Mouse (Mus musculus): ENCODE results near the gene Tecpr1. TPM values are rescaled to one million over a fixed set of nuclear protein-coding genes. Genes with fewer than 3 reads are reported as not detected.

Tecpr1 gene
- polyA plus RNA-seq, 1 experiment from 2014 or later: 48.2 TPM

GRCm38 (mm10) chr5:144182542-144183247 is 40.7 kb downstream of the Tecpr1 start:
- H3K9me3 ChIP-seq (replicated peaks; ENCODE audit: control insufficient read depth, low read length, poor library complexity, severe bottlenecking): no peaks in the 10 kb centered on the region
- 88% methylated on average over 20 of the region's 20 CpGs for WGBS
- H3K4me3 ChIP-seq (ENCODE audit: low read depth, low read length): no peak overlapping the region
- H3K4me2 ChIP-seq (ENCODE audit: low read length): no peak overlapping the region
- peaks cover 13% of the 10 kb centered on the region for H3K36me3 ChIP-seq (ENCODE audit: control insufficient read depth, insufficient read depth, low read length)
- ATAC-seq: no peak
- no peaks in the 10 kb centered on the region for H3K27me3 ChIP-seq (ENCODE audit: control insufficient read depth, insufficient read depth, low read depth, low read length)
- no peak overlapping the region for H3K27ac ChIP-seq (ENCODE audit: low read length)
- H3K9ac ChIP-seq (ENCODE audit: low read depth, low read length): no peak overlapping the region
- H3K4me1 ChIP-seq (ENCODE audit: control insufficient read depth, insufficient read depth, low read length): no peaks in the 10 kb centered on the region

GRCm38 (mm10) chr5:144181249-144181648 is 42.2 kb downstream of the Tecpr1 start:
- no peak for ATAC-seq
- WGBS: 95% methylated on average over 7 of the region's 7 CpGs
- H3K9ac ChIP-seq (ENCODE audit: low read depth, low read length): no peak overlapping the region
- H3K4me3 ChIP-seq (ENCODE audit: low read depth, low read length): no peak overlapping the region
- no peak overlapping the region for H3K4me2 ChIP-seq (ENCODE audit: low read length)
- no peaks in the 10 kb centered on the region for H3K4me1 ChIP-seq (ENCODE audit: control insufficient read depth, insufficient read depth, low read length)
- H3K27ac ChIP-seq (ENCODE audit: low read length): no peak overlapping the region
- H3K27me3 ChIP-seq (ENCODE audit: control insufficient read depth, insufficient read depth, low read depth, low read length): no peaks in the 10 kb centered on the region
- no peaks in the 10 kb centered on the region for H3K9me3 ChIP-seq (replicated peaks; ENCODE audit: control insufficient read depth, low read length, poor library complexity, severe bottlenecking)
- H3K36me3 ChIP-seq (ENCODE audit: control insufficient read depth, insufficient read depth, low read length): peaks cover 16% of the 10 kb centered on the region

DNA sequence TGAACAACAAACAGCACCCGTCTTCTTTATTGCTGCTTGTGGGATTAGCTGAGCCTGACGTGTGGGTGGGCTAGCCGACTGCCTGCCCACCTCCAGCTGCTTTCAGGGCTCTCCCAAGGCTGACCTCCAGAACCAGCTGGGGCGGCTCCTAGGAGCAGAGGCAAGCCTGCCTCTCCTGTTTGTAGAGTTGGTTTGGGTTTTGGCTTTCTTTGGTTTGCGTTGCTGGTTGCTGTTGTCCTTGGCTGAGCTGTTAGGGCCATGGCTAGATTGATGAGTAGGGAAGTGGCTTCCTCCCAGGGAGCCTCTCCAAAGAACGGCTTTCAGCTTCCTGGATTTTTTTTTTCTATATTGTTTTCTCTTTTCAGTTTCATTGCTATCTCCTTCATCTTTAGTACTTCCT is 45.2 kb downstream of the Tecpr1 start:
- Histone ChIP-seq H3K27me3 (ENCODE audit: control insufficient read depth, insufficient read depth, low read depth, low read length) (no peaks in the 10 kb centered on the region), H3K9me3 (replicated peaks; ENCODE audit: control insufficient read depth, low read length, poor library complexity, severe bottlenecking) (no peaks in the 10 kb centered on the region), H3K4me2 (ENCODE audit: low read length) (no peak overlapping the region), H3K9ac (ENCODE audit: low read depth, low read length) (no peak overlapping the region), H3K36me3 (ENCODE audit: control insufficient read depth, insufficient read depth, low read length) (peaks cover 28% of the 10 kb centered on the region), H3K4me3 (ENCODE audit: low read depth, low read length) (no peak overlapping the region), H3K4me1 (ENCODE audit: control insufficient read depth, insufficient read depth, low read length) (no peaks in the 10 kb centered on the region), H3K27ac (ENCODE audit: low read length) (no peak overlapping the region)
- WGBS: 57% methylated on average over 6 of the region's 6 CpGs
- ATAC-seq: no peak

GRCm38 (mm10) chr5:144173648-144174047 is 49.8 kb downstream of the Tecpr1 start:
- peaks cover 36% of the 10 kb centered on the region for H3K36me3 ChIP-seq (ENCODE audit: control insufficient read depth, insufficient read depth, low read length)
- WGBS: 94% methylated on average over 17 of the region's 18 CpGs
- H3K9ac ChIP-seq (ENCODE audit: low read depth, low read length): no peak overlapping the region
- no peaks in the 10 kb centered on the region for H3K4me1 ChIP-seq (ENCODE audit: control insufficient read depth, insufficient read depth, low read length)
- no peak overlapping the region for H3K27ac ChIP-seq (ENCODE audit: low read length)
- ATAC-seq: no peak
- no peaks in the 10 kb centered on the region for H3K9me3 ChIP-seq (replicated peaks; ENCODE audit: control insufficient read depth, low read length, poor library complexity, severe bottlenecking)
- H3K4me2 ChIP-seq (ENCODE audit: low read length): no peak overlapping the region
- H3K4me3 ChIP-seq (ENCODE audit: low read depth, low read length): no peak overlapping the region
- H3K27me3 ChIP-seq (ENCODE audit: control insufficient read depth, insufficient read depth, low read depth, low read length): no peaks in the 10 kb centered on the region

- WGBS: 90% methylated on average over 8 of the region's 8 CpGs
These were observed 54.0 kb downstream of the Tecpr1 start for GRCm38 (mm10) chr5:144169275-144169975.

GRCm38 (mm10) chr5:144165756-144166155 is 57.7 kb downstream of the Tecpr1 start:
- ATAC-seq: no peak
- Histone ChIP-seq H3K4me1 (ENCODE audit: control insufficient read depth, insufficient read depth, low read length) (peaks cover 2% of the 10 kb centered on the region; the same call in 1 of the 2 replicates), H3K4me3 (ENCODE audit: low read depth, low read length) (no peak overlapping the region), H3K27me3 (ENCODE audit: control insufficient read depth, insufficient read depth, low read depth, low read length) (no peaks in the 10 kb centered on the region), H3K9ac (ENCODE audit: low read depth, low read length) (no peak overlapping the region), H3K4me2 (ENCODE audit: low read length) (no peak overlapping the region), H3K9me3 (replicated peaks; ENCODE audit: control insufficient read depth, low read length, poor library complexity, severe bottlenecking) (no peaks in the 10 kb centered on the region), H3K36me3 (ENCODE audit: control insufficient read depth, insufficient read depth, low read length) (peaks cover 20% of the 10 kb centered on the region), H3K27ac (ENCODE audit: low read length) (no peak overlapping the region)
- WGBS: 93% methylated on average over 3 of the region's 3 CpGs

More at GRCm38 (mm10) chr5:144169275-144169975, 54.0 kb downstream of the Tecpr1 start:
- Histone ChIP-seq H3K27ac (ENCODE audit: low read length) (0 out of 2 replicates have a peak overlapping the region, but pooled peaks have one; percentile 33), H3K4me1 (ENCODE audit: control insufficient read depth, insufficient read depth, low read length) (no peaks in the 10 kb centered on the region), H3K9ac (ENCODE audit: low read depth, low read length) (no peak overlapping the region), H3K9me3 (replicated peaks; ENCODE audit: control insufficient read depth, low read length, poor library complexity, severe bottlenecking) (no peaks in the 10 kb centered on the region), H3K4me2 (ENCODE audit: low read length) (no peak overlapping the region), H3K27me3 (ENCODE audit: control insufficient read depth, insufficient read depth, low read depth, low read length) (no peaks in the 10 kb centered on the region), H3K36me3 (ENCODE audit: control insufficient read depth, insufficient read depth, low read length) (peaks cover 31% of the 10 kb centered on the region), H3K4me3 (ENCODE audit: low read depth, low read length) (no peak overlapping the region)
- no peak for ATAC-seq

DNA sequence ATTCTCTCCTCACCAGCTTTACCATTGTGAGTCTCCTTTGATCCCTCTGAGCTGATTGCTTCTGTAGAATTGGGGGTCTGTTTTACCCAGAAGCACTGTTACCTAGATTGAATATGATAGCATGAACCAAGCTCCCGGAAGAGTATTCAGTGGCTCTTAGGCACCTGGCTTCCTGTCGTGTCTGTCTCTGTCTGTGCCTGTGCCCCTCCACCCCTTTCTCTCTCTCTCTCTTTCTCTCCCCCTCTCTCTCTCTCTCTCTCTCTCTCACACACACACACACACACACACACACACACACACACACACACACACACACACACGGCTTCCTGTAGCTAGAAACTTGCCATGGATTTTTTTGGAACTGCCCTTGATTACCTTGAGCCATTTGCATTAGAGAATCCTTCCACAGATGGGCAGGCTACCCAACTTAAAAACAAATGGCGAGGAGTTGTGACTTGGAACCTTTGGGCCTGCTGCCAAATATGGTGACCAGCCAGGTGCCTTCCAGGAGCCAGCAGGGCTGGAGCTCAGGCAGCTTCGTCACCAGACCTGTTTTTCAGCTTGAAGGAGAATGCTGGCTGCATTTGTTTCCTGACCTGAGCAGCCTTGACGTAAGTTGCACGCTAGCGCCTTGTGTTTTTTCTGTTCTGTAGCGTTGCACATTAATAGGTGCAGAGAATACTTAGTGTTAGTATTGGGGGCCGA is 60.5 kb downstream of the Tecpr1 start:
- Histone ChIP-seq H3K27me3 (ENCODE audit: control insufficient read depth, insufficient read depth, low read depth, low read length) (no peaks in the 10 kb centered on the region), H3K36me3 (ENCODE audit: control insufficient read depth, insufficient read depth, low read length) (peaks cover 23% of the 10 kb centered on the region), H3K4me3 (ENCODE audit: low read depth, low read length) (no peak overlapping the region), H3K4me2 (ENCODE audit: low read length) (no peak overlapping the region), H3K9me3 (replicated peaks; ENCODE audit: control insufficient read depth, low read length, poor library complexity, severe bottlenecking) (no peaks in the 10 kb centered on the region), H3K27ac (ENCODE audit: low read length) (no peak overlapping the region), H3K9ac (ENCODE audit: low read depth, low read length) (no peak overlapping the region), H3K4me1 (ENCODE audit: control insufficient read depth, insufficient read depth, low read length) (peaks cover 2% of the 10 kb centered on the region; the same call in 1 of the 2 replicates)
- no peak for ATAC-seq
- WGBS: 76% methylated on average over 10 of the region's 10 CpGs

GRCm38 (mm10) chr5:144162080-144162812 is 61.2 kb downstream of the Tecpr1 start:
- H3K27me3 ChIP-seq (ENCODE audit: control insufficient read depth, insufficient read depth, low read depth, low read length): no peaks in the 10 kb centered on the region
- WGBS: 79% methylated on average over 5 of the region's 5 CpGs
- no peak overlapping the region for H3K4me2 ChIP-seq (ENCODE audit: low read length)
- ATAC-seq: no peak
- 0 out of 2 replicates have a peak overlapping the region, but pooled peaks have one; percentile 34 for H3K27ac ChIP-seq (ENCODE audit: low read length)
- no peaks in the 10 kb centered on the region for H3K9me3 ChIP-seq (replicated peaks; ENCODE audit: control insufficient read depth, low read length, poor library complexity, severe bottlenecking)
- peaks cover 2% of the 10 kb centered on the region; the same call in 1 of the 2 replicates for H3K4me1 ChIP-seq (ENCODE audit: control insufficient read depth, insufficient read depth, low read length)
- no peak overlapping the region for H3K9ac ChIP-seq (ENCODE audit: low read depth, low read length)
- H3K4me3 ChIP-seq (ENCODE audit: low read depth, low read length): no peak overlapping the region
- peaks cover 23% of the 10 kb centered on the region for H3K36me3 ChIP-seq (ENCODE audit: control insufficient read depth, insufficient read depth, low read length)

Data from midbrain, embryonic 16.5 days (tissue).